Mouse (Mus musculus): ENCODE results near the gene Grm2. TPM values are rescaled to one million over a fixed set of nuclear protein-coding genes. Genes with fewer than 3 reads are reported as not detected.
"Not testable (repeated sequence)": the region's sequence is repeated elsewhere in the genome, so short reads cannot be mapped to it uniquely, and the experiment has no call there.

The Grm2 gene
- total and polyA plus RNA-seq, 2 experiments from 2014 or later, result 23.0 to 24.2 TPM

DNA sequence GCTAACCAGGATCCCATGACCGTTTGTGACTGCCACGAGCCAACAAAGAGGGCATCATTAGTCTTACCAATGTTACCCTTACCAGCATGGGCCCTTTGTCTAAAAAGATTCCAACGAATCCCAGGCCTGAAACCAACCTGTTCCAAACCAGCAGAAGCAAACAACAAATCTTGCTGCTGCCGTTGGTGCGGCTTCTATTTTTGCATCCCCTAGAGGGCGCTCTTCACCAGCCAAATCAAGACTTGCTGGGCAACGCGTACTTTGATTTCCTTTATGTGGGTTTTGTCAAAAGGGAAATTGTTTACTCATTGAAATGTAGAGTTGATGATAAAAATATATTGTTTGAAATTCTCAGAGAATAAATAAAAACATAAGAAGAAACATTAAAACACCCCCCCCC, 55.3 kb downstream of the Grm2 start:
- Histone ChIP-seq H3K27ac (ENCODE audit: low read depth, low read length) (no peak overlapping the region), H3K4me3 (ENCODE audit: low read depth, low read length) (no peak overlapping the region), H3K4me2 (ENCODE audit: low read depth, low read length, poor library complexity, severe bottlenecking) (no peak overlapping the region), H3K4me1 (ENCODE audit: insufficient read depth, low read length) (no peaks in the 10 kb centered on the region), H3K9me3 (ENCODE audit: low read length) (no peaks in the 10 kb centered on the region), H3K9ac (replicated peaks; ENCODE audit: low read length, poor library complexity, severe bottlenecking) (no peak overlapping the region), H3K27me3 (ENCODE audit: insufficient read depth, low read length) (no peaks in the 10 kb centered on the region), H3K36me3 (ENCODE audit: insufficient read depth, low read length) (no peaks in the 10 kb centered on the region)
- WGBS, result 22% methylated on average over 8 of the region's 8 CpGs
- peak; percentile 66 for DNase-seq (ENCODE audit: low spot score)
- ATAC-seq (ENCODE audit: low FRiP score), result no peak
- peak; percentile 89 for TF ChIP-seq CTCF (IDR thresholded peaks at IDR 0.05)

DNA sequence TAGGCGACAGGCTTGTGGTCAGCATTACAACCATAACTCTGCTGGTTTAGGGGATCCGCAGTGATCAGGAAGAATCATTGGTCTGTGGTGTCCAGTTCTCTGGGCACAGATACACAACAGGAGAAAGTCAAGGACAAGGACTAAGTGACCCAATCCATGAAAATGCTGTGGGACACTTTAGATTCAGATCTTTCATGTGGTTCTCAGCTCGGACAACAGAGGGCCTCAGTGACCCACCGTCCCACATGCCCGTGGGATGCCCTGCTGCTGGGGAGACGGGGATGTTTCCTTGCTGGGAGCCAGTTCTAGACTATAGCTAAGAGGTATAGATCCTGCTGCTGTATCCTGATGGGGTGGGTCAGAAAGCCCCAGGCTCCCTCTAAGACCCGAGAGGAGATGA, 57.4 kb downstream of the Grm2 start:
- TF ChIP-seq CTCF (IDR thresholded peaks at IDR 0.05), result peak; percentile 9; the same call in 1 of the 2 replicates
- ATAC-seq (ENCODE audit: low FRiP score), result no peak
- H3K36me3 ChIP-seq (ENCODE audit: insufficient read depth, low read length), result no peaks in the 10 kb centered on the region

DNA sequence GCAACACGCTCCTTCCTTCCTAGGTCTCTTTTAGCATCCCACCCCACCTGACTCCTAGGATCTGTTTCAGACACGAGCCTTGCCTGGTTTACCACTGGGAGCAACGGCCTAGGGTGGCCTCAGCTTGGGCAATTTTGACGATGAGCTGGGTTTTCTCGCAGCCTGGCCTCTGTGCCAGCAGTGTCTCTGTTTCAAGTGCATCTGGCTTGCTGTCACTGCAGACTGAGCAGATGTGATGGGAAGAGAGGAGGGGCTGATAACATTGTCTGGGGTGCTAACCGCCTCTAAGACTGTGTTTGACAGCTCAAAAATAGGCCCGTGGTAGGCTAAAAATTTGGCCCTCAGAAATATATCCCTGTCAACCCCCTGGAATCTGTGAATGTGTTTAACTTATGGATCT, 60.0 kb downstream of the Grm2 start:
- no peak overlapping the region for H3K9ac ChIP-seq (replicated peaks; ENCODE audit: low read length, poor library complexity, severe bottlenecking)
- no peak for ATAC-seq (ENCODE audit: low FRiP score)
- H3K27ac ChIP-seq (ENCODE audit: low read depth, low read length), result no peak overlapping the region

More for the DNA sequence above, 57.4 kb downstream of the Grm2 start:
- no peaks in the 10 kb centered on the region for H3K9me3 ChIP-seq (ENCODE audit: low read length)
- H3K4me3 ChIP-seq (ENCODE audit: low read depth, low read length), result no peak overlapping the region
- no peak overlapping the region for H3K4me2 ChIP-seq (ENCODE audit: low read depth, low read length, poor library complexity, severe bottlenecking)
- WGBS, result 49% methylated on average over 7 of the region's 7 CpGs
- no peak overlapping the region for H3K27ac ChIP-seq (ENCODE audit: low read depth, low read length)
- H3K27me3 ChIP-seq (ENCODE audit: insufficient read depth, low read length), result no peaks in the 10 kb centered on the region
- no peak for DNase-seq (ENCODE audit: low spot score)
- no peak overlapping the region for H3K9ac ChIP-seq (replicated peaks; ENCODE audit: low read length, poor library complexity, severe bottlenecking)
- no peaks in the 10 kb centered on the region for H3K4me1 ChIP-seq (ENCODE audit: insufficient read depth, low read length)

DNA sequence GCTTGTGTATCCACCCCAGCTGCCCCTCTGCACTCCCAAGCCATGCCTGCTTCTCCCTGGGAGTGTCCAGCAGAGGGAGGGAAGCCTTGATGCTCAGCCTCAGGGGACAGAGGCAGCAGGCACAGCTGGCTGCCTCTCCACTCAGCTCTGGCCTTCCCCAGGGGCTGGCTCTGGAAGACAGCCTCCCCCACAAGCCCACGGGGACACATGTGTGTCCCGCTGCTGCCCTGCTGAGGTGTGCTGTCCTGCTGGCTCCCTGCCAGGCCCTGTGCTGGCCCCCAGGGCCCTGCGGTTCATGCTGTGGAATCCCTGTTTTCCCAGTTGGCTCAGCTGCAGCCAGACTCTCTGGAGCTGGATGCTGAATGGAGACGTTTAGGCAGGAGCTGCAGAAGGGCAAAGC, 60.5 kb downstream of the Grm2 start:
- DNase-seq (ENCODE audit: low spot score); H3K4me1 ChIP-seq (ENCODE audit: insufficient read depth, low read length); H3K27ac ChIP-seq (ENCODE audit: low read depth, low read length); H3K4me3 ChIP-seq (ENCODE audit: low read depth, low read length); H3K36me3 ChIP-seq (ENCODE audit: insufficient read depth, low read length); H3K9me3 ChIP-seq (ENCODE audit: low read length); ATAC-seq (ENCODE audit: low FRiP score); H3K4me2 ChIP-seq (ENCODE audit: low read depth, low read length, poor library complexity, severe bottlenecking); H3K9ac ChIP-seq (replicated peaks; ENCODE audit: low read length, poor library complexity, severe bottlenecking); H3K27me3 ChIP-seq (ENCODE audit: insufficient read depth, low read length): not testable (repeated sequence)
- 15% methylated on average over 4 of the region's 4 CpGs for WGBS

More for the DNA sequence above, 60.0 kb downstream of the Grm2 start:
- H3K9me3 ChIP-seq (ENCODE audit: low read length), result no peaks in the 10 kb centered on the region
- no peak overlapping the region for H3K4me2 ChIP-seq (ENCODE audit: low read depth, low read length, poor library complexity, severe bottlenecking)
- H3K36me3 ChIP-seq (ENCODE audit: insufficient read depth, low read length), result no peaks in the 10 kb centered on the region
- WGBS, result 66% methylated on average over 7 of the region's 7 CpGs
- DNase-seq (ENCODE audit: low spot score), result no peak
- no peak for TF ChIP-seq CTCF (IDR thresholded peaks at IDR 0.05)
- no peaks in the 10 kb centered on the region for H3K27me3 ChIP-seq (ENCODE audit: insufficient read depth, low read length)
- no peak overlapping the region for H3K4me3 ChIP-seq (ENCODE audit: low read depth, low read length)
- H3K4me1 ChIP-seq (ENCODE audit: insufficient read depth, low read length), result no peaks in the 10 kb centered on the region

Other genes with a start within 250 kb of the Grm2 start
- 795 and 936 TPM in 2 replicates for gene Rpl29, start 226.6 kb downstream of the Grm2 start, total RNA-seq (2014; rRNA removed)
- 645 TPM in 2 replicates for gene Rpl29, start 226.6 kb downstream of the Grm2 start, polyA plus RNA-seq (2015; fragmentation: Nextera tagmentation; extraction: Ambion mirVana)
- gene Acy1, start 217.8 kb downstream of the Grm2 start, total RNA-seq (2014; rRNA removed), result 11.4 and 22.6 TPM in 2 replicates
- gene Acy1, start 217.8 kb downstream of the Grm2 start, polyA plus RNA-seq (2015; fragmentation: Nextera tagmentation; extraction: Ambion mirVana), result 13.3 and 17.0 TPM in 2 replicates
- gene Abhd14b, start 208.6 kb downstream of the Grm2 start, total RNA-seq (2014; rRNA removed), result 16.2 and 18.4 TPM in 2 replicates
- gene Abhd14b, start 208.6 kb downstream of the Grm2 start, polyA plus RNA-seq (2015; fragmentation: Nextera tagmentation; extraction: Ambion mirVana), result 12.6 and 13.8 TPM in 2 replicates
- 69.8 and 73.8 TPM in 2 replicates for gene Abhd14a, start 208.4 kb downstream of the Grm2 start, total RNA-seq (2014; rRNA removed)
- 72.3 and 74.5 TPM in 2 replicates for gene Abhd14a, start 208.4 kb downstream of the Grm2 start, polyA plus RNA-seq (2015; fragmentation: Nextera tagmentation; extraction: Ambion mirVana)
- gene Pcbp4, start 202.8 kb downstream of the Grm2 start, total RNA-seq (2014; rRNA removed), result 543 and 647 TPM in 2 replicates
- gene Pcbp4, start 202.8 kb downstream of the Grm2 start, polyA plus RNA-seq (2015; fragmentation: Nextera tagmentation; extraction: Ambion mirVana), result 242 and 248 TPM in 2 replicates
- gene Gpr62, start 190.1 kb downstream of the Grm2 start, total RNA-seq (2014; rRNA removed), result 1.8 and 2.2 TPM in 2 replicates
- 2.9 and 3.1 TPM in 2 replicates for gene Gpr62, start 190.1 kb downstream of the Grm2 start, polyA plus RNA-seq (2015; fragmentation: Nextera tagmentation; extraction: Ambion mirVana)
- gene Rrp9, start 180.1 kb downstream of the Grm2 start, total RNA-seq (2014; rRNA removed), result 32.9 and 34.1 TPM in 2 replicates
- gene Rrp9, start 180.1 kb downstream of the Grm2 start, polyA plus RNA-seq (2015; fragmentation: Nextera tagmentation; extraction: Ambion mirVana), result 33.7 and 38.3 TPM in 2 replicates
- gene Parp3, start 179.1 kb downstream of the Grm2 start, total RNA-seq (2014; rRNA removed), result 2.3 and 3.4 TPM in 2 replicates
- 2.4 and 2.5 TPM in 2 replicates for gene Parp3, start 179.1 kb downstream of the Grm2 start, polyA plus RNA-seq (2015; fragmentation: Nextera tagmentation; extraction: Ambion mirVana)
- gene Iqcf1, start 156.1 kb downstream of the Grm2 start, total RNA-seq (2014; rRNA removed), result not detected in 2 replicates
- not detected in 2 replicates for gene Iqcf1, start 156.1 kb downstream of the Grm2 start, polyA plus RNA-seq (2015; fragmentation: Nextera tagmentation; extraction: Ambion mirVana)
- gene Iqcf5, start 141.5 kb downstream of the Grm2 start, total RNA-seq (2014; rRNA removed), result not detected in 2 replicates
- gene Iqcf5, start 141.5 kb downstream of the Grm2 start, polyA plus RNA-seq (2015; fragmentation: Nextera tagmentation; extraction: Ambion mirVana), result not detected in 2 replicates
- gene Iqcf3, start 94.5 kb downstream of the Grm2 start, total RNA-seq (2014; rRNA removed), result not detected in 2 replicates
- gene Iqcf3, start 94.5 kb downstream of the Grm2 start, polyA plus RNA-seq (2015; fragmentation: Nextera tagmentation; extraction: Ambion mirVana), result not detected in 2 replicates
- gene Iqcf4, start 85.1 kb downstream of the Grm2 start, total RNA-seq (2014; rRNA removed), result not detected in 2 replicates
- not detected in 2 replicates for gene Iqcf4, start 85.1 kb downstream of the Grm2 start, polyA plus RNA-seq (2015; fragmentation: Nextera tagmentation; extraction: Ambion mirVana)
- not detected in 2 replicates for gene Iqcf6, start 29.5 kb downstream of the Grm2 start, total RNA-seq (2014; rRNA removed)
- not detected in 2 replicates for gene Iqcf6, start 29.5 kb downstream of the Grm2 start, polyA plus RNA-seq (2015; fragmentation: Nextera tagmentation; extraction: Ambion mirVana)
- 74.9 and 82.7 TPM in 2 replicates for gene Tex264, start 29.8 kb upstream of the Grm2 start, total RNA-seq (2014; rRNA removed)
- gene Tex264, start 29.8 kb upstream of the Grm2 start, polyA plus RNA-seq (2015; fragmentation: Nextera tagmentation; extraction: Ambion mirVana), result 87.4 and 101 TPM in 2 replicates
- gene Rad54l2, start 133.1 kb upstream of the Grm2 start, total RNA-seq (2014; rRNA removed), result 24.9 and 25.5 TPM in 2 replicates
- gene Rad54l2, start 133.1 kb upstream of the Grm2 start, polyA plus RNA-seq (2015; fragmentation: Nextera tagmentation; extraction: Ambion mirVana), result 3.0 and 4.6 TPM in 2 replicates
- 23.4 and 27.2 TPM in 2 replicates for gene Dcaf1, start 165.8 kb upstream of the Grm2 start, total RNA-seq (2014; rRNA removed)
- gene Dcaf1, start 165.8 kb upstream of the Grm2 start, polyA plus RNA-seq (2015; fragmentation: Nextera tagmentation; extraction: Ambion mirVana), result 7.4 and 7.6 TPM in 2 replicates
- gene Rbm15b, start 231.3 kb upstream of the Grm2 start, total RNA-seq (2014; rRNA removed), result 81.6 and 82.7 TPM in 2 replicates
- 10.6 and 12.6 TPM in 2 replicates for gene Rbm15b, start 231.3 kb upstream of the Grm2 start, polyA plus RNA-seq (2015; fragmentation: Nextera tagmentation; extraction: Ambion mirVana)
- gene Manf, start 235.9 kb upstream of the Grm2 start, total RNA-seq (2014; rRNA removed), result 46.3 and 54.6 TPM in 2 replicates
- gene Manf, start 235.9 kb upstream of the Grm2 start, polyA plus RNA-seq (2015; fragmentation: Nextera tagmentation; extraction: Ambion mirVana), result 112 and 115 TPM in 2 replicates